Mouse (Mus musculus) bone marrow, adult 2 months (tissue): ENCODE data around the gene Hexim1. TPM values are rescaled to one million over a fixed set of nuclear protein-coding genes. Genes with fewer than 3 reads are reported as not detected.

Experiments
- H3K27ac ChIP-seq: fragments of 200-500 bp; 2 replicates; pipeline ENCODE4 v1.5.1; 2012; ENCODE audit warnings: low read depth, mild to moderate bottlenecking, control low read depth, inconsistent platforms, low read length; ENCODE audit not compliant: control insufficient read depth, poor library complexity, insufficient read depth
- H3K4me1 ChIP-seq: fragments of 200-500 bp; 2 replicates; pipeline ENCODE4 v1.6.1; 2011; ENCODE audit warnings: low read length; ENCODE audit not compliant: control insufficient read depth, insufficient read depth
- H3K4me3 ChIP-seq: fragments of 200-500 bp; replicated peaks from 2 replicates; pipeline ENCODE3; 2011; ENCODE audit warnings: mild to moderate bottlenecking, low read depth, low read length, control low read depth; ENCODE audit not compliant: control insufficient read depth
- CTCF ChIP-seq: fragments of 200-500 bp; IDR thresholded peaks from 2 replicates; pipeline ENCODE4 v1.5.1; 2011; ENCODE audit warnings: low read length, control low read depth; ENCODE audit not compliant: control insufficient read depth, insufficient read depth
- POLR2A ChIP-seq: fragments of 200-500 bp; IDR thresholded peaks from 2 replicates; pipeline ENCODE4 v1.6.1; 2011; ENCODE audit warnings: low read depth, mild to moderate bottlenecking, control low read depth, low read length, borderline replicate concordance; ENCODE audit not compliant: control insufficient read depth
- WGBS: fragments of 180-500 bp; shearing (Covaris S2); methylation state at CpG from one replicate; pipeline ENCODE4 v1.1.7; 2018; 5-methylcytosine and 5-hydroxymethylcytosine counted together
- polyA plus RNA-seq: library from polyadenylated mRNA; stranded (reverse); fragments of >200 nt; gene quantifications from 2 replicates; pipeline ENCODE4 v1.2.4, GENCODE M21; 2011; ENCODE audit warnings: low replicate concordance; ENCODE audit not compliant: missing spikeins, insufficient read depth, insufficient read length

The Hexim1 gene
- polyA plus RNA-seq, 1 experiment: 21.8 TPM

DNA sequence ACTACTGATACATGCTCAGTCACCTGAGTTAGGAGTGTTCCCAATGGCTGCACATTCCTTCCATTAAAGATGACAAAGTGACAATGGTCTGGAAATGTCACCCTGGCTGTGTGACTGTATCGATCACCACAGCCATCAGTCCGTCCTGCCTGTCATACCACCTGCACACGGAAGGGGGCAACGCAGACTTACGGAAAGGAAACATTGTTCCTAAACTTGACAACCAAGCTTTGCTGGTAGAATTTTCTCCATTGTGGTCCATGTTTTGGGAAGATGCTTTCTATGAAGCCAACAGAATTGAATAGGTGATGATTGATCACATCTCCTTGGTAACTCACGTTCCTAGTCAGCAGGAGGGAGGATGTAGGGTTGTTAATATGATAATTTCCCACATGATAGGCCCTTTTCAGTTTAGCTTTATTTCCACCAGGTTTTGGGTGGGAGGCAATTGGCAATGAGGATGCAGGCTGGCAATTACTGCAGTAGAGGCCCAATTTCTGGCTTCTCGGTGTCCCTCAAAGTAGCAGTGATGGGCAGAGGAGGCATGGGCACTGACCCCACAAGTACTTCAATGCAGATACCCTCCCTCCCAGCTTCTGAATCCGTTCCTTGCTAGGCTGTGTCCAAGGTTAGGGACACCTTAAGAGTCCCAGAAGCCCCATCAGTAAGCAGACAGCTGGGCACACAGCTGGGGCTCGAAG lies 52.8 kb downstream of the Hexim1 start:
- WGBS: 16% methylated on average over 9 of the region's 9 CpGs
- no peak overlapping the region for H3K4me3 ChIP-seq
- H3K4me1 ChIP-seq: peaks cover 2% of the 10 kb centered on the region; the same call in 1 of the 2 replicates
- peak; percentile 98 for TF ChIP-seq CTCF
- no peak for TF ChIP-seq POLR2A
- H3K27ac ChIP-seq: no peak overlapping the region

Other genes with a start within 250 kb of the Hexim1 start
- gene Eftud2, start 235.2 kb upstream of the Hexim1 start, polyA plus RNA-seq: 77.3 and 159 TPM in 2 replicates
- 0.70 TPM in 1 of 2 replicates, not detected in the other for gene Ccdc103, start 235.0 kb upstream of the Hexim1 start, polyA plus RNA-seq
- not detected in 2 replicates for gene Fam187a, start 231.1 kb upstream of the Hexim1 start, polyA plus RNA-seq
- 8.1 and 11.4 TPM in 2 replicates for gene Gfap, start 215.3 kb upstream of the Hexim1 start, polyA plus RNA-seq
- gene Kif18b, start 191.1 kb upstream of the Hexim1 start, polyA plus RNA-seq: 32.8 and 37.0 TPM in 2 replicates
- gene C1ql1, start 169.5 kb upstream of the Hexim1 start, polyA plus RNA-seq: not detected in 2 replicates
- gene Nmt1, start 88.0 kb upstream of the Hexim1 start, polyA plus RNA-seq: 28.0 and 38.2 TPM in 2 replicates
- 10.0 and 13.9 TPM in 2 replicates for gene Dcakd, start 87.9 kb upstream of the Hexim1 start, polyA plus RNA-seq
- gene Plcd3, start 14.6 kb upstream of the Hexim1 start, polyA plus RNA-seq: 2.6 and 5.1 TPM in 2 replicates
- gene Acbd4, start 14.5 kb upstream of the Hexim1 start, polyA plus RNA-seq: 25.5 and 34.1 TPM in 2 replicates
- gene Hexim2, start 16.2 kb downstream of the Hexim1 start, polyA plus RNA-seq: 2.8 and 5.7 TPM in 2 replicates
- gene Fmnl1, start 54.9 kb downstream of the Hexim1 start, polyA plus RNA-seq: 42.0 and 121 TPM in 2 replicates
- not detected in 2 replicates for gene 1700023F06Rik, start 92.3 kb downstream of the Hexim1 start, polyA plus RNA-seq
- gene Spata32, start 102.2 kb downstream of the Hexim1 start, polyA plus RNA-seq: not detected in 2 replicates
- 3.4 and 12.1 TPM in 2 replicates for gene Map3k14, start 151.2 kb downstream of the Hexim1 start, polyA plus RNA-seq
- gene Arhgap27, start 247.5 kb downstream of the Hexim1 start, polyA plus RNA-seq: 14.2 and 47.3 TPM in 2 replicates